Mouse (Mus musculus): Measurements from ENCODE around the gene Opalin. TPM values are rescaled to one million over a fixed set of nuclear protein-coding genes. Genes with fewer than 3 reads are reported as not detected.

Gene Opalin
- polyA plus RNA-seq, 1 experiment: not detected

DNA sequence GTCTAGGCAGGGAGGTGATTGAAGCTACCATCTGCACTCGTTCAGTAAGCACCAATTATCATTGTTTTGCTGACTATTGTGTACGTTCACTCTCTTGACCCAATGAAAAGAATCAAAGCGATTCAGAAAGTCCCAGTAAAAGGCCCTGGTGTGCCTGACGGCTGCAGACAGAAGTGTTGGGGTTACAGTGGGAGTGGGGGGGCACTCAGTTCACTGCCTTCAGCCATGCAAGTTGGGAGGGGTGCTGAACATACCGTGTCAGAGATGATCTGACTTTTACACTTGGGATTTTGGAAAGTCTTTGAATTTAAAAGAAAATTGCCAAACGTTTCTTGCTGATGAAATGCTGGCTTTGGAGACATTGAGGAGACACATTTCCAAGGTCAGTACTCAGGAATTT, 46.8 kb downstream of the Opalin start:
- H3K36me3 ChIP-seq (ENCODE audit: control insufficient read depth, insufficient read depth): no peaks in the 10 kb centered on the region
- peaks cover 6% of the 10 kb centered on the region for H3K27me3 ChIP-seq (ENCODE audit: control insufficient read depth, insufficient read depth, insufficient read length)
- H3K4me2 ChIP-seq (ENCODE audit: low read depth): no peak overlapping the region
- H3K4me3 ChIP-seq: no peak overlapping the region
- no peak overlapping the region for H3ac ChIP-seq (ENCODE audit: control insufficient read depth, insufficient read length)
- TF ChIP-seq TCF12 (IDR thresholded peaks at IDR 0.05; ENCODE audit: insufficient read depth, poor library complexity, severe bottlenecking) (no peak), CEBPB (IDR thresholded peaks at IDR 0.05; ENCODE audit: insufficient read depth, poor library complexity, severe bottlenecking) (no peak), MYOD1 (IDR thresholded peaks at IDR 0.05; ENCODE audit: control insufficient read depth in 1 of 3, insufficient read length in 2 of 3, low read depth in 2 of 3) (no peak), MAX (IDR thresholded peaks at IDR 0.05; ENCODE audit: low read depth) (no peak), SRF (IDR thresholded peaks at IDR 0.05; ENCODE audit: control insufficient read depth, insufficient read length, low read depth) (no peak), MYOG (IDR thresholded peaks at IDR 0.05; ENCODE audit: control insufficient read depth in 1 of 3, insufficient read depth in 1 of 3, insufficient read length in 2 of 3, low read depth in 2 of 3) (no peak), POLR2AphosphoS2 (IDR thresholded peaks at IDR 0.05; ENCODE audit: insufficient read length, low read depth) (no peak), USF1 (IDR thresholded peaks at IDR 0.05; ENCODE audit: low read depth) (no peak), E2F4 (IDR thresholded peaks at IDR 0.05; ENCODE audit: insufficient read depth) (no peak), REST (IDR thresholded peaks at IDR 0.05; ENCODE audit: insufficient read depth, insufficient read length) (no peak), TCF3 (IDR thresholded peaks at IDR 0.05; ENCODE audit: insufficient read length, low read depth) (no peak)
- H3K79me2 ChIP-seq (ENCODE audit: control insufficient read depth, insufficient read depth): no peaks in the 10 kb centered on the region

DNA sequence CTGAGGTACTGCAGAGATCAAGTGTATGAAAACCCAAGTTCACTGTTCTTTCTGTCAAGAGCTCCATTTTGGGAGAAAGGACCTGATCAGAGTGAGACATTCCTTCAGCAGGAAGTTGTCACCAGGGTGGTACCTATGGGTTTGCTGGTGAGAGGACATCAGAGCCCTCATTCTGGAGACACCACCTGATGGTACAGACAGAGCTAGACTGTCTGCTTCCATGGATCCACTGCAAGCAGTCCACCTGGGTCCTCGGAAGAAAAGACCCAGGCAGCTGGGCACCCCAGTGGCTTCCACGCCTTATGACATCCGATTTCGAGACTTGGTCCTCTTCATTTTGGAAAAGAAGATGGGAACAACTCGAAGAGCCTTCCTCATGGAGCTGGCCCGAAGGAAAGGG, 47.7 kb downstream of the Opalin start, which contains the start of gene Dntt:
Gene Dntt (plus strand): TSS at position 57 of the 400 bp plus-strand sequence.
- Histone ChIP-seq H3K4me2 (ENCODE audit: low read depth) (no peak within 1 kb of the TSS), H3K36me3 (ENCODE audit: control insufficient read depth, insufficient read depth) (no peaks in the 10 kb centered on the region), H3K27me3 (ENCODE audit: control insufficient read depth, insufficient read depth, insufficient read length) (peaks cover 6% of the 10 kb centered on the region), H3K79me2 (ENCODE audit: control insufficient read depth, insufficient read depth) (no peaks in the 10 kb centered on the region), H3K4me3 (no peak within 1 kb of the TSS), H3ac (ENCODE audit: control insufficient read depth, insufficient read length) (no peak within 1 kb of the TSS)
- TF ChIP-seq E2F4 (IDR thresholded peaks at IDR 0.05; ENCODE audit: insufficient read depth) (no peak), MYOG (IDR thresholded peaks at IDR 0.05; ENCODE audit: control insufficient read depth in 1 of 3, insufficient read depth in 1 of 3, insufficient read length in 2 of 3, low read depth in 2 of 3) (no peak), POLR2A (IDR thresholded peaks at IDR 0.05; ENCODE audit: insufficient read length, low read depth) (no peak), MYOD1 (IDR thresholded peaks at IDR 0.05; ENCODE audit: control insufficient read depth in 1 of 3, insufficient read length in 2 of 3, low read depth in 2 of 3) (no peak), SRF (IDR thresholded peaks at IDR 0.05; ENCODE audit: control insufficient read depth, insufficient read length, low read depth) (no peak), USF1 (IDR thresholded peaks at IDR 0.05; ENCODE audit: low read depth) (no peak), TCF3 (IDR thresholded peaks at IDR 0.05; ENCODE audit: insufficient read length, low read depth) (no peak), TCF12 (IDR thresholded peaks at IDR 0.05; ENCODE audit: insufficient read depth, poor library complexity, severe bottlenecking) (no peak), REST (IDR thresholded peaks at IDR 0.05; ENCODE audit: insufficient read depth, insufficient read length) (no peak), CEBPB (IDR thresholded peaks at IDR 0.05; ENCODE audit: insufficient read depth, poor library complexity, severe bottlenecking) (no peak), POLR2AphosphoS2 (IDR thresholded peaks at IDR 0.05; ENCODE audit: insufficient read length, low read depth) (no peak), MAX (IDR thresholded peaks at IDR 0.05; ENCODE audit: low read depth) (no peak)

GRCm38 (mm10) chr19:41027601-41028000, 49.3 kb downstream of the Opalin start:
- Histone ChIP-seq H3ac (ENCODE audit: control insufficient read depth, insufficient read length) (no peak overlapping the region), H3K4me3 (no peak overlapping the region), H3K79me2 (ENCODE audit: control insufficient read depth, insufficient read depth) (no peaks in the 10 kb centered on the region), H3K27me3 (ENCODE audit: control insufficient read depth, insufficient read depth, insufficient read length) (no peaks in the 10 kb centered on the region), H3K4me2 (ENCODE audit: low read depth) (no peak overlapping the region), H3K36me3 (ENCODE audit: control insufficient read depth, insufficient read depth) (no peaks in the 10 kb centered on the region)
- TF ChIP-seq CEBPB (IDR thresholded peaks at IDR 0.05; ENCODE audit: insufficient read depth, poor library complexity, severe bottlenecking): no peak
- no peak for TF ChIP-seq USF1 (IDR thresholded peaks at IDR 0.05; ENCODE audit: low read depth)
- no peak for TF ChIP-seq MYOD1 (IDR thresholded peaks at IDR 0.05; ENCODE audit: control insufficient read depth in 1 of 3, insufficient read length in 2 of 3, low read depth in 2 of 3)
- TF ChIP-seq SRF (IDR thresholded peaks at IDR 0.05; ENCODE audit: control insufficient read depth, insufficient read length, low read depth): no peak
- no peak for TF ChIP-seq MYOG (IDR thresholded peaks at IDR 0.05; ENCODE audit: control insufficient read depth in 1 of 3, insufficient read depth in 1 of 3, insufficient read length in 2 of 3, low read depth in 2 of 3)
- TF ChIP-seq POLR2AphosphoS2 (IDR thresholded peaks at IDR 0.05; ENCODE audit: insufficient read length, low read depth): no peak
- TF ChIP-seq POLR2A (IDR thresholded peaks at IDR 0.05; ENCODE audit: insufficient read length, low read depth): no peak
- TF ChIP-seq TCF12 (IDR thresholded peaks at IDR 0.05; ENCODE audit: insufficient read depth, poor library complexity, severe bottlenecking): no peak
- TF ChIP-seq TCF3 (IDR thresholded peaks at IDR 0.05; ENCODE audit: insufficient read length, low read depth): no peak
- no peak for TF ChIP-seq E2F4 (IDR thresholded peaks at IDR 0.05; ENCODE audit: insufficient read depth)
- no peak for TF ChIP-seq REST (IDR thresholded peaks at IDR 0.05; ENCODE audit: insufficient read depth, insufficient read length)
- no peak for TF ChIP-seq MAX (IDR thresholded peaks at IDR 0.05; ENCODE audit: low read depth)

GRCm38 (mm10) chr19:41027024-41027423, 49.9 kb downstream of the Opalin start:
- TF ChIP-seq POLR2AphosphoS2 (IDR thresholded peaks at IDR 0.05; ENCODE audit: insufficient read length, low read depth): no peak
- TF ChIP-seq CEBPB (IDR thresholded peaks at IDR 0.05; ENCODE audit: insufficient read depth, poor library complexity, severe bottlenecking): no peak
- TF ChIP-seq SRF (IDR thresholded peaks at IDR 0.05; ENCODE audit: control insufficient read depth, insufficient read length, low read depth): no peak
- TF ChIP-seq MAX (IDR thresholded peaks at IDR 0.05; ENCODE audit: low read depth): no peak
- TF ChIP-seq USF1 (IDR thresholded peaks at IDR 0.05; ENCODE audit: low read depth): no peak
- no peak for TF ChIP-seq TCF3 (IDR thresholded peaks at IDR 0.05; ENCODE audit: insufficient read length, low read depth)
- Histone ChIP-seq H3K27me3 (ENCODE audit: control insufficient read depth, insufficient read depth, insufficient read length) (no peaks in the 10 kb centered on the region), H3K4me2 (ENCODE audit: low read depth) (no peak overlapping the region), H3ac (ENCODE audit: control insufficient read depth, insufficient read length) (no peak overlapping the region), H3K36me3 (ENCODE audit: control insufficient read depth, insufficient read depth) (no peaks in the 10 kb centered on the region), H3K4me3 (no peak overlapping the region), H3K79me2 (ENCODE audit: control insufficient read depth, insufficient read depth) (no peaks in the 10 kb centered on the region)

GRCm38 (mm10) chr19:41026551-41026950, 50.4 kb downstream of the Opalin start:
- H3K4me2 ChIP-seq (ENCODE audit: low read depth): no peak overlapping the region
- TF ChIP-seq TCF3 (IDR thresholded peaks at IDR 0.05; ENCODE audit: insufficient read length, low read depth): no peak
- no peak for TF ChIP-seq CEBPB (IDR thresholded peaks at IDR 0.05; ENCODE audit: insufficient read depth, poor library complexity, severe bottlenecking)
- no peak for TF ChIP-seq E2F4 (IDR thresholded peaks at IDR 0.05; ENCODE audit: insufficient read depth)
- no peak for TF ChIP-seq SRF (IDR thresholded peaks at IDR 0.05; ENCODE audit: control insufficient read depth, insufficient read length, low read depth)
- no peak for TF ChIP-seq POLR2A (IDR thresholded peaks at IDR 0.05; ENCODE audit: insufficient read length, low read depth)
- TF ChIP-seq REST (IDR thresholded peaks at IDR 0.05; ENCODE audit: insufficient read depth, insufficient read length): no peak
- no peak for TF ChIP-seq POLR2AphosphoS2 (IDR thresholded peaks at IDR 0.05; ENCODE audit: insufficient read length, low read depth)
- no peak for TF ChIP-seq MYOG (IDR thresholded peaks at IDR 0.05; ENCODE audit: control insufficient read depth in 1 of 3, insufficient read depth in 1 of 3, insufficient read length in 2 of 3, low read depth in 2 of 3)
- no peak for TF ChIP-seq TCF12 (IDR thresholded peaks at IDR 0.05; ENCODE audit: insufficient read depth, poor library complexity, severe bottlenecking)
- TF ChIP-seq MYOD1 (IDR thresholded peaks at IDR 0.05; ENCODE audit: control insufficient read depth in 1 of 3, insufficient read length in 2 of 3, low read depth in 2 of 3): no peak
- no peak for TF ChIP-seq MAX (IDR thresholded peaks at IDR 0.05; ENCODE audit: low read depth)
- no peak for TF ChIP-seq USF1 (IDR thresholded peaks at IDR 0.05; ENCODE audit: low read depth)
- no peaks in the 10 kb centered on the region for H3K79me2 ChIP-seq (ENCODE audit: control insufficient read depth, insufficient read depth)

More at GRCm38 (mm10) chr19:41026551-41026950, 50.4 kb downstream of the Opalin start:
- H3K27me3 ChIP-seq (ENCODE audit: control insufficient read depth, insufficient read depth, insufficient read length): no peaks in the 10 kb centered on the region
- H3ac ChIP-seq (ENCODE audit: control insufficient read depth, insufficient read length): no peak overlapping the region
- H3K36me3 ChIP-seq (ENCODE audit: control insufficient read depth, insufficient read depth): no peaks in the 10 kb centered on the region
- no peak overlapping the region for H3K4me3 ChIP-seq
